Mouse (Mus musculus) G1E (cell line): ENCODE results near the gene Sit1.

Source experiments
- CTCF ChIP-seq: IDR thresholded peaks from 2 replicates; pipeline ENCODE4 v1.5.1; 2012; ENCODE audit warnings: low read depth, low read length, inconsistent platforms, mixed read lengths
- TAL1 ChIP-seq: conservative IDR thresholded peaks from 2 replicates; pipeline ENCODE4 v1.6.1; 2012; ENCODE audit warnings: low read depth, low read length, inconsistent platforms, mixed read lengths

DNA sequence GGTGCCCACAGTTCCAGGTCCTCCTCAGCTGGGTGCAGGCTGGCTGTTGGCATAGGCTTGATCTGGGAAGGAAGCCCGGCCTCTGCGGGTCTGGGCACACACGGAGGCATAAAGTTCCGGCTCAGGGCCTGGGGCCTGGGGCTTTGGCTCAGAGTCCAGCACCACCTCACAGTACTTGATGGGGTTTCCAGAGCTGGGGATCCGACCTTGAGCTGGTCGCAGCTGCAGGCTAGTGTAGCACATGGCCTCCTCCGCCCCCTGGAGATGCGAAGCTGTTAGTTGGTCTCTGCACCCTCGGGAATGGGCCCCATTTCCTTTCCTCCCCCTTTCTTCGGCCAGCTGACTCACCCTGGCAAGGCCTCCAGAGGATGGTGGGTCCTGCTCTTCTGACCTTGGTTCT lies 943 bp downstream of the Sit1 start:
- no peak for TF ChIP-seq TAL1
- TF ChIP-seq CTCF, result no peak
